Mouse (Mus musculus) C2C12 (cell line): ENCODE results near the gene Tradd.

ENCODE experiments used
- CTCF ChIP-seq: IDR thresholded peaks from one replicate; pipeline ENCODE4 v1.5.1; 2011; ENCODE audit not compliant: control insufficient read depth, insufficient read depth, insufficient read length
- MAX ChIP-seq: IDR thresholded peaks from one replicate; pipeline ENCODE4 v1.6.1; 2011; ENCODE audit warnings: mild to moderate bottlenecking, control low read depth
- MYOG ChIP-seq: IDR thresholded peaks from one replicate; pipeline ENCODE4 v1.6.1; 2011; ENCODE audit not compliant: control insufficient read depth, insufficient read length; ENCODE audit errors: extremely low read depth
- USF1 ChIP-seq: IDR thresholded peaks from one replicate; pipeline ENCODE4 v1.6.1; 2011; ENCODE audit warnings: low read depth, mild to moderate bottlenecking, control low read depth, moderate library complexity

GRCm38 (mm10) chr8:105307670-105308069 lies 43.3 kb upstream of the Tradd start:
- TF ChIP-seq CTCF (no peak), USF1 (no peak), MYOG (no peak), MAX (no peak)
